Mouse (Mus musculus) heart, postnatal 36 days (tissue): ENCODE data around the gene Rab3c. TPM values are rescaled to one million over a fixed set of nuclear protein-coding genes. Genes with fewer than 3 reads are reported as not detected.

Experiments
- DNase-seq, 2 experiments: peaks; one replicate each; pipeline ENCODE4 v3.0.0; 2021 to 2022
- intact Hi-C: fragments of 180-260 bp; cut with DNase I; formaldehyde crosslinking; loops from one replicate; pipeline ENCODE4 v1.15.1; 2025
- total RNA-seq, 2 experiments: library from RNA; stranded (reverse); gene quantifications; 2 replicates each; pipeline ENCODE4 v1.2.3; 2021

Gene Rab3c
- total RNA-seq, 2 experiments from 2014 or later = 0.08 TPM; not detected in 1

- intact Hi-C loops = no loop called here
- no peak for DNase-seq
Measured at GRCm38 (mm10) chr13:110211526-110212075, 69.2 kb downstream of the Rab3c start.

GRCm38 (mm10) chr13:110198906-110199305 is 81.9 kb downstream of the Rab3c start:
- intact Hi-C loops = no loop called here
- no peak for DNase-seq

- DNase-seq = no peak
- intact Hi-C loops = no loop called here
Measured at GRCm38 (mm10) chr13:110190039-110190438, 90.8 kb downstream of the Rab3c start.

- intact Hi-C loops = no loop called here
- no peak for DNase-seq
Measured at GRCm38 (mm10) chr13:110184963-110185685, 95.7 kb downstream of the Rab3c start.

DNA sequence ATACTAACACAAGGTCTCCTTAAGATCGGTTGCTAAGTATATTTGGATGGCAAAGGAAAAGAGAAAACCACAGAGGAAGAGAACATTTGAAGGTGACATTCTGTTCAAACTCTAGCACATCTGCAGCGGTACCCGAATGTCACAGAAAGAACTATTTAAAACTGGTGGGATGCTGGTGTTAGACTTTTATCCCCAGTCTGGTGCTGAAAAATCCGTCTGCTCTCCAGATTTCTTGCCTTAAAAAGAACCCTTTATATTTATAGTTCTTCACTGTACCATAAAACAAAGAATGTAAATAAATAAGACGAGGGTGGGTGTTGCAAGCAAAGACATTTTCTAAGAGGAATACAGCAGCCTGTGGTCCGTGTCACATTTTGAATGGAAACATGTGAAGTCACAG is 105.1 kb downstream of the Rab3c start:
- intact Hi-C loops = no loop called here

DNA sequence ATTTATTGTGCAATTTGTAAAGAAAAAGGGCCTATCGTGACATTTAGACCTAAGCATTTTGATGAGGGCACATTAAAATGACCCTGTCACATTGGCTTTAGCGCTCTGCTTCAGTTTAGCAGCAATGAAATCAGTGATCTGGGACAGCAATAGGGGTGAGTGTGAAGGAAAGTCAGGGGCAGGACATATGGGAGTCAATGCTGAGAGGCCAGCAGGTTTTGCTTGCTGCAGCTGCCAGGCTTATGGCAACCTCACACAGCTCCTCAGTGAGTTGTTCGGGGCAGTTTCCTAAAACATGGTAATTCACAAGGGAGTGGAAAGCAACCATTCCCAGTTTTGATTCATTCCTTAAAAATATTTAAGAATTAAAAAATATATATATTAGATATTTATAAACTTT is 111.1 kb downstream of the Rab3c start:
- no peak for DNase-seq
- intact Hi-C loops = no loop called here

More for the DNA sequence above, 105.1 kb downstream of the Rab3c start:
- no peak for DNase-seq

DNA sequence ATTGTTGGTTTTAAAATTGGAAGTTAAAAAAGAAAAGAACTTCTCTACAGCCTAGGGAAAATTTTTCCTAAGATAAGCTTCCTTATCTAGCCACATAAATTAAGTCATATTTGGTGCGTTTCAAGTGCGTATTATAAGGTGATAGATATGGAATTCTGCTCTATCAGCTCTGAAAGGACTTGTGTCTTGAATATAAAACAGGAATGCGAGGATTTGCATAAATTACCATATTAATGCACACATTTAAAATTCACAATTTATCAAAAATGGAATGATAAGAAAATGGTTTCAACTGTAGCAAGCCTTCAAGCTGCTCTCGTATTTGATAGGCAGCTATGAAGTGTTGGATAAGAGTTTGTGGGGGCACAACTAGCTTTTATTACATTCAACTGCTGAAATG is 111.6 kb downstream of the Rab3c start:
- DNase-seq = no peak
- intact Hi-C loops = no loop called here

DNA sequence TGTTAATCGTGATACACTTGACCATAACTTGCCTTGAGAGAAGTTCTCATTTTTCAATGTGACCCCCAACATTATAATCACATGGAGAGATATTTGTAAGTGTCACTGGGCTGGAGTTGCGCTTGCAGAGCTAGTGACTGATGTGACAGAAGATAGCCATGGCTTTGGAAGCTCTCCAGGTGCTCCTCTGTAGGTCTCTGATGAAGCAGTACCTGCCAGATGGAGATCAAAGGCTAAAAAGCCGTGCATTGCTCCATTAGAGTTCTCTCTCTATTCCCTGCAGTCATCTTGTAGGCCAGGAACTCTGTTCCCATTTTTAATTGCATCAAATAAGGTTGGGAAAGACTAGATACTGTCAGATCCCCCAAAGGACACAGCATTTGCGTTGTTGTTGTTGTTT is 112.2 kb downstream of the Rab3c start:
- intact Hi-C loops = no loop called here
- DNase-seq = no peak

- DNase-seq = no peak
- intact Hi-C loops = no loop called here
Measured at GRCm38 (mm10) chr13:110166622-110167330, 114.0 kb downstream of the Rab3c start.

DNA sequence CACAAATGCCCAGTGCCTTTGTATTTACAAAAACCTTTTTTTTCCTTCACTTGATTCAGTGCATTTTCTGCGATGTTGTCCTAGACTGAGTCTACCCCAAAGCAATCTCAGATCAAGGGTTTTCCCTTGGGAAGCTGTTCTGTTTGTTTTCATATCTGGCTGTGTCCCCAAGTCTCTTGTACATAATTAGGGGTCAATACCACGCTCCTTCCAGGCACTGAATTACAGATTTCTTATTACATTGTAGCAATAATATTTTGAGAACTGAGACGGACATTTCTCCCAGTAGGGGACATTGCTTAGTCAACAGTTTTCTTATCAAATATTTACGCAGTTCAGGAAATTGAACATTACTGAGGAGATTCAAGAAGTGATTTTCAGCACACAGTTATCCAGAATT is 120.8 kb downstream of the Rab3c start:
- intact Hi-C loops = no loop called here
- DNase-seq = no peak

GRCm38 (mm10) chr13:110158588-110159519 is 121.9 kb downstream of the Rab3c start:
- intact Hi-C loops = no loop called here
- no peak for DNase-seq

DNA sequence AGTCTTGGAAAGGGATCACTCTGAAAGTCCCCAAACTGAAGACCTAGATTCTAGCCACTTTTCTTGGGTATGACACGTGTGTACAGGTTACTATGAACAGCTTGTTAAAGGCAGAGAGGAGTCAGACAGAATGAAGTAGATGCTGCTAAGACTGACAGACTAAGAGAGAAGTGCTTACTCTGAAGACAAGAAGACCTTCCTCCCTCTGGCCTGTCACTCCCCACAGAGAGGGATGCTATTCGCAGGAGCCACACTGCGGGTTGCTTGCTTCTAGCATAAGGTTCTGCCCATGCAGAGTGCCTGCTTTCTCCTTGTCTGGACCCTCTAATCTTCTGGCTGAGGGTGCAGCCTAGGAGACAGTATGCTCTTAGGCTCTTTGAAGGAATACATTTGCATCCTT is 135.3 kb downstream of the Rab3c start:
- DNase-seq = no peak
- intact Hi-C loops = no loop called here

DNA sequence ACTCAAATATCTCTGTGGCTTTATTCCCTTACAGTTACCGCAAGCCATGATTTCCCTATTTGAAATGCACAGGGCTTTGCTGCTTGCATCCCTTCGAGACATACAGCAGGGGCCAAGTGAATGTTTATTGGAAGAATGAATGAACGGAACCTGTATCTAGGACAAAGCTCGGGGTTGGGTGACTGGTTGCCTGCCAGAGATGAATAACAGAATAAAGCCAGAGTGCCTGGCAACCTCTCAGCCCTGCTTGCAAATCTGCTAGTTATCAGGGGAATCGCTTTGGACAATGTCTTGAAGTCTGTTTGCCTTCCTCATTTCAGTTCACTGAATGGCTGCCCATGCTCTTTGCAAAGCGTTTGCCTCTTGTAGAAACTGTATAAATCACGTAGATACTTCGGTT is 135.8 kb downstream of the Rab3c start:
- intact Hi-C loops = no loop called here

GRCm38 (mm10) chr13:110139339-110139738 is 141.5 kb downstream of the Rab3c start:
- intact Hi-C loops = no loop called here
- no peak for DNase-seq

More for the DNA sequence above, 135.8 kb downstream of the Rab3c start:
- DNase-seq = no peak

DNA sequence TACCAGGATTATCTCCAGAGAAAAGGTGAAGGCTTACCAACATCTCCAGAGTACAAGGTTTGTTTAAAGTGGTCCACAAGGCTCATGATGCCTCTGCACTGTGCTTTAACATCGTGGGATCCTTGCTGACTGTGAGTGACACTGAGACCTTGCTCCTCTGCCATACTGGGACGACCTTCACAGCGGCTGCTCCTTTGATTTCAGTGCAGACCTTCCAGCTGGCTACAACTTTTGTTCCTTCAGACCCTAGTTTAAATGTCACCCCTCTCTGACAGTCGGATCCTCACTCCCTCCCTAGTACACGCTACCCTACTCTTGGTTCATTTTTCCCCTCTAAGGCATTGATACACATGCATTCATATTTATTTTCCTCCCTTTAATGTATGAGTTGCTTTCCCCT is 142.2 kb downstream of the Rab3c start:
- intact Hi-C loops = no loop called here

DNA sequence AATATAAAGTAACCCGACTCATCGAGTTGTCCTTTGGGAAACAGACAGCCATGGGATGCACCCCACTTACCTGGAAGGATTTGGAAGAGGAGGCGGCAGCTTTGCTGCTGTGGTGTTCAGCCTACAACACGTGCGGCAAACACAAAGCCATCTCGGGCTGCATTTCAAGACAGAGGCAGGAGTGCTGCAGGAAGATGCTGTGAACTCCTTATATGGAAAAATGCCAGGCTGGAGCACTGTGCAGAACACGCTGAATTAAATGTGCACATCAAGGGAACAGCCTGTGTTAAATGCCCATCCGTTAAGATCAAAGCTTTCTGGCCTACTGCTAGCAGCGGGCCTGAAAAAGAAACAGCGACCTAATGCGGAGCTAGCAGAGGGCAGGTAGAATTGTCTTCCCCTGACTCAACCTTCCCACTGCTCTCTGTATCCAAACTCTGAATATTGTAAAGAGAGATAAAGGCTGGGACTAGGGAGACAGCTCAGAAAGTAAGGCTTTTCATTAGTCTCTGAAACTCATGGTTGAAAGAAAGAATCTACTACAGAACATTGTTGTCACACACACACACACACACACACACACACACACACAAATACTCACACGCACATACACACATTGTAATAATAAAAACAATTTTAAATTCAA is 153.1 kb downstream of the Rab3c start:
- intact Hi-C loops = no loop called here
- DNase-seq = no peak

More for the DNA sequence above, 142.2 kb downstream of the Rab3c start:
- DNase-seq = no peak

GRCm38 (mm10) chr13:110122825-110123224 is 158.0 kb downstream of the Rab3c start:
- intact Hi-C loops = no loop called here
- no peak for DNase-seq

- no peak for DNase-seq
- intact Hi-C loops = no loop called here
Measured at GRCm38 (mm10) chr13:110116892-110117291, 163.9 kb downstream of the Rab3c start.

- intact Hi-C loops = no loop called here
- DNase-seq = no peak
Measured at GRCm38 (mm10) chr13:110116316-110116715, 164.5 kb downstream of the Rab3c start.
